Mouse (Mus musculus) heart, postnatal 0 days (tissue): ENCODE measurements at regions not wholly inside any gene's neighbourhood (a gene's known extent, or its start where the extent isn't known, plus 50 kb on each side); places are given as distances from the start of the nearest gene placed in this dataset.
A peak's percentile ranks its signal among the peaks of the same experiment; 100 is the strongest.

Experiments
- ATAC-seq: fragments of 200-750 bp; cut with Nextera tagmentation; 2 replicates; pipeline ENCODE4 v1.8.0; 2017; ENCODE audit warnings: low read depth, moderate number of reproducible peaks, moderate library complexity; ENCODE audit not compliant: insufficient read depth
- DNase-seq: peaks from one replicate; pipeline ENCODE4 v3.0.0-alpha.2; 2016; ENCODE audit warnings: low spot score
- H3K27ac ChIP-seq: fragments of 300-500 bp; sonication (generic); 2 replicates; pipeline ENCODE4 v1.5.1; 2014; ENCODE audit warnings: low read depth, mild to moderate bottlenecking
- H3K27me3 ChIP-seq: fragments of 300-500 bp; sonication (generic); 2 replicates; pipeline ENCODE4 v1.6.1; 2014; ENCODE audit warnings: low read length, mixed read lengths; ENCODE audit not compliant: control insufficient read depth, insufficient read depth
- H3K36me3 ChIP-seq: fragments of 300-500 bp; sonication (generic); replicated peaks from 2 replicates; pipeline ENCODE4 v1.6.1; 2014; ENCODE audit warnings: low read length, mixed read lengths; ENCODE audit not compliant: control insufficient read depth, insufficient read depth
- H3K4me1 ChIP-seq: fragments of 300-500 bp; sonication (generic); 2 replicates; pipeline ENCODE4 v1.6.1; 2014; ENCODE audit warnings: antibody characterized with exemption; ENCODE audit not compliant: control insufficient read depth, insufficient read depth
- H3K4me2 ChIP-seq: fragments of 300-500 bp; sonication (generic); 2 replicates; pipeline ENCODE4 v1.6.1; 2014; ENCODE audit warnings: low read depth, mild to moderate bottlenecking, low read length, moderate library complexity
- H3K4me3 ChIP-seq: fragments of 300-500 bp; sonication (generic); 2 replicates; pipeline ENCODE4 v1.5.1; 2014; ENCODE audit warnings: low read depth, low read length
- H3K9ac ChIP-seq: fragments of 300-500 bp; sonication (generic); replicated peaks from 2 replicates; pipeline ENCODE4 v1.6.1; 2014; ENCODE audit warnings: low read depth, low read length, mixed read lengths
- H3K9me3 ChIP-seq: fragments of 300-500 bp; sonication (generic); replicated peaks from 2 replicates; pipeline ENCODE4 v1.6.1; 2016; ENCODE audit warnings: low read length; ENCODE audit not compliant: control insufficient read depth
- CTCF ChIP-seq: IDR thresholded peaks from 2 replicates; pipeline ENCODE4 v1.5.1; 2016; ENCODE audit warnings: antibody characterized with exemption, control low read depth, low read depth
- EP300 ChIP-seq: IDR thresholded peaks from 2 replicates; pipeline ENCODE4 v1.6.1; 2016; ENCODE audit warnings: antibody characterized with exemption, low read depth
- WGBS: fragments of 180-500 bp; shearing (Covaris S2); extraction: QIAGEN DNeasy Blood & Tissue Kit; methylation state at CpG from one replicate; pipeline ENCODE4 v1.1.7; 2014; 5-methylcytosine and 5-hydroxymethylcytosine counted together

- TF ChIP-seq CTCF (peak; percentile 58), EP300 (no peak)
- Histone ChIP-seq H3K36me3 (no peaks in the 10 kb centered on the region), H3K27me3 (no peaks in the 10 kb centered on the region), H3K27ac (no peak overlapping the region), H3K4me1 (no peaks in the 10 kb centered on the region), H3K4me3 (no peak overlapping the region), H3K9me3 (no peaks in the 10 kb centered on the region), H3K4me2 (no peak overlapping the region), H3K9ac (no peak overlapping the region)
- ATAC-seq, result no peak
- no peak for DNase-seq
- WGBS, result 32% methylated on average over 10 of the region's 10 CpGs
Measured at GRCm38 (mm10) chr2:169108037-169108436, 152.7 kb upstream of the Zfp64 start.

DNA sequence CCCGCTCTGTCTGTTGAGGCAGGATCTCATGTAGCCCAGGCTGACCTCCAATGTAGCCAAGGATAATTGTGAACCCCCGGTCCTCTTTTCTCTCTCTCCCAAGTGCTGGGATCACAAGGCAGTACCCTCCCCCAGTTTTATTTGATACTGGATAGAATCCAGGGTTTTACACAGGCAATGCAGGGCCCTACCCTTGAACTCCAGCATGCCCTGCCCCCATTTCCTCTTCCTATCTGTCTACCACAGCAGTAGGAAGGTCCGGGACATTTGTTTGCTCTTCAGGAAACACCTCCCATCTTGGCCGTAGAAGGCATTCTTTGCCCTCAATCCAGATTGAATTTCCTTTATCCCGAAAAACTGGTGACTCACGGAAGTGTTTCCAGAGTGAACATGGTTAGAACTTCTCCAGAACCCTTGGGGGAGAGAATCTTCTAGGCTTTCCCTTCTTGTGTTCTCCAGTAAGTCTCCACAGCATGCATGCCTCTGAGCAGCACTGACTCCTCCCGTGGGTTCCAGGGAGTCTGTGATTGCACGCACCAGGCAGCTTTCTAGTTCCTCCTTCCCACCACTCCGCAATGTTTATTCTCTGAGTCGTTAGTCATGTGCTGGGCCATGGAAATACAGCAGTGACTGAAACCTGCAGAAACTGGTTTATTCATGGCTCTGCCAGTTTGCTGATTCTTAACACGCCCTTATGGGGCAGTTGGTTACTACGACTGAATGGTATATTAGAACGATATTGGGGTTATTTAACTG, 146.3 kb upstream of the Zfp64 start:
- Histone ChIP-seq H3K4me2 (no peak overlapping the region), H3K9me3 (peaks cover 10% of the 10 kb centered on the region; the same call in 1 of the 2 replicates), H3K36me3 (no peaks in the 10 kb centered on the region), H3K9ac (no peak overlapping the region), H3K27ac (no peak overlapping the region), H3K27me3 (no peaks in the 10 kb centered on the region), H3K4me1 (no peaks in the 10 kb centered on the region), H3K4me3 (no peak overlapping the region)
- 77% methylated on average over 13 of the region's 13 CpGs for WGBS
- TF ChIP-seq CTCF (no peak), EP300 (no peak)
- DNase-seq (no peak), ATAC-seq (no peak)

DNA sequence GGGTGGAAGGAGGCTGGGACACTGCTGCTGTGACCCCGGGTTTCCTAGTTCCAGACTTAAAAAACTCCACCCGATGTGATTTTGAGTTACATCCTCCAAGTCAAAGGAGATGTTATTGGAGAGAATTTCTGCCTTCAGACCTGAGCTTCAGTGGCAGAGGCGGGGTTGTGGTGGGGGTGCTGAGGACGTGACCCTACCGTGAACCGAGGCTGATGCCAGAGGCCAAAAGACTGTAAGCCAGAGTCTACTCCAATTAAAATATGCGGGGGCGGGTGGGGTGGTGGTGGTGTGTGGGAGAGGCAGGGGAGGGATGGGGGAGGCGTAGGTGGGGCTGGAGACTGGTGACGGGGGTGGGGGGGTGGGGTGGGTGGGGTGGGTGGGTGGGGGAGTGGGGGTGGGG, 145.1 kb upstream of the Zfp64 start:
- no peak for DNase-seq
- TF ChIP-seq EP300 (no peak), CTCF (no peak)
- Histone ChIP-seq H3K4me1 (no peaks in the 10 kb centered on the region), H3K27ac (no peak overlapping the region), H3K4me2 (no peak overlapping the region), H3K36me3 (no peaks in the 10 kb centered on the region), H3K4me3 (no peak overlapping the region), H3K9ac (no peak overlapping the region), H3K9me3 (peaks cover 10% of the 10 kb centered on the region; the same call in 1 of the 2 replicates), H3K27me3 (no peaks in the 10 kb centered on the region)
- ATAC-seq, result no peak
- 82% methylated on average over 8 of the region's 10 CpGs for WGBS

DNA sequence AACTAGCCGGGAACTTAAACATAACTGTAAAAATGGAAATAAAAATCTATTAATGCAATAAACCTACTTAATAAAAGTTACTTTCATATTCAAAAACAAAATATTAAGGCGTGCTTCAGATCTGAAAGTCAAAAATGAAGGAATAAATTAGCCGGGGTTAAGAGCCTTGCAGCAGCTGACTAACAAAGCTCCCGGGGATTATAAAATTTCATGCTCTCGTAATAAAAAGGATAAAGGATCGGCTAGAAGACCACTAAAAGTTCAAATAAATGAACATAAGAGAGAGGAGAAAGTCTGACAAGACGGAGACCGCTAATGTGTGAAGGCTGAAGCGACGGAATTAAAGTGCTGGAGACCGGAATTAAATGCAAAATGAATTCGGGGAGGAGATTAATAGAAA, 144.3 kb upstream of the Zfp64 start:
- Histone ChIP-seq H3K9me3 (peaks cover 10% of the 10 kb centered on the region; the same call in 1 of the 2 replicates), H3K27ac (no peak overlapping the region), H3K4me2 (no peak overlapping the region), H3K4me3 (no peak overlapping the region), H3K9ac (no peak overlapping the region), H3K4me1 (no peaks in the 10 kb centered on the region), H3K36me3 (no peaks in the 10 kb centered on the region), H3K27me3 (no peaks in the 10 kb centered on the region)
- ATAC-seq (no peak), DNase-seq (no peak)
- TF ChIP-seq EP300 (no peak), CTCF (no peak)
- WGBS, result 87% methylated on average over 12 of the region's 12 CpGs

DNA sequence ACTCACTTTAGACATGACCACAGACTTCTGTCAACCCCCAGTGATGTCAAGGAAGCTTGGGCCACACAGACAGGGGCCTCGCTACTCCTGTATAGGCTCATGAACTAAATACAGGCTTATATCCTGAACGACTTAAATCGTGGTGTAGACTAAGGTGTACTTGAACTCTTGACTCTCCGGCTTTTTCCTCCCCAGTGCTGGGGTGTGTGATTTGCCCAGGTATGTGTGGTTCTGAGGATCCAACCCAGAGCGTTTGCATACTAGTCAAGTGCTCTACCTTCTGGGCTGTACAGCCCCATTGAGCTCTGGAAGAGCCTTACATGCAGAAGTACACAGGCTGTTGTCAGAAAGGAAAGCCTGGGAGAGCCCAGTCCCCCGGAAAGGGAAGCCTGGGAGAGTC, 143.2 kb upstream of the Zfp64 start:
- TF ChIP-seq EP300 (no peak), CTCF (no peak)
- Histone ChIP-seq H3K36me3 (no peaks in the 10 kb centered on the region), H3K4me1 (no peaks in the 10 kb centered on the region), H3K27me3 (no peaks in the 10 kb centered on the region), H3K4me3 (no peak overlapping the region), H3K9ac (no peak overlapping the region), H3K4me2 (no peak overlapping the region), H3K27ac (no peak overlapping the region), H3K9me3 (peaks cover 10% of the 10 kb centered on the region; the same call in 1 of the 2 replicates)
- 87% methylated on average over 6 of the region's 6 CpGs for WGBS
- ATAC-seq (no peak), DNase-seq (no peak)
